Comparison of ENCODE assay signal across 8 mouse cellular contexts in genomic region chr2:5715544-5715943, GRCm38 (mm10). TPM values are rescaled to one million over a fixed set of nuclear protein-coding genes. Genes with fewer than 3 reads are reported as not detected.
DNase-seq lines count a peak whose midpoint lies in the region; ATAC-seq and TF ChIP-seq lines count a peak whose summit lies in the region.

No protein-coding gene starts in this region.

- H3K27ac ChIP-seq in spleen, adult 2 months (ENCODE audit: insufficient read depth, low read length), result 0 out of 2 replicates have a peak overlapping the region, but pooled peaks have one; percentile 73
- H3K27ac ChIP-seq in liver, embryonic 13.5 days, result no peak overlapping the region

- no peak overlapping the region for H3K9ac ChIP-seq in liver, embryonic 13.5 days

- no peaks in the 10 kb centered on the region for H3K36me3 ChIP-seq in spleen, adult 2 months (ENCODE audit: control insufficient read depth, insufficient read depth, low read length)
- no peaks in the 10 kb centered on the region for H3K36me3 ChIP-seq in liver, embryonic 13.5 days

- 46% methylated on average over 2 of the region's 2 CpGs for WGBS in spleen, adult 2 months
- 25% methylated on average over 2 of the region's 2 CpGs for WGBS in liver, embryonic 13.5 days (ENCODE audit: insufficient replicate concordance)

- peak overlapping the region; percentile 84 for H3K4me2 ChIP-seq in liver, embryonic 13.5 days

- peaks cover 4% of the 10 kb centered on the region for H3K4me1 ChIP-seq in spleen, adult 2 months (ENCODE audit: control insufficient read depth, insufficient read depth, insufficient read length)
- H3K4me1 ChIP-seq in liver, embryonic 13.5 days (replicated peaks), result peaks cover 13% of the 10 kb centered on the region

- no peak for ATAC-seq in liver, embryonic 13.5 days (ENCODE audit: low read depth)

- TF ChIP-seq POLR2A in spleen, adult 2 months (IDR thresholded peaks at IDR 0.05; ENCODE audit: low read depth, low read length), result no peak

- no peaks in the 10 kb centered on the region for H3K27me3 ChIP-seq in spleen, adult 2 months (ENCODE audit: control insufficient read depth, insufficient read depth, low read length)
- H3K27me3 ChIP-seq in liver, embryonic 13.5 days, result peaks cover 47% of the 10 kb centered on the region

- no peak for TF ChIP-seq CTCF in spleen, adult 2 months (IDR thresholded peaks at IDR 0.05; ENCODE audit: extremely low read depth, insufficient read depth, insufficient read length, insufficient replicate concordance)

- H3K4me3 ChIP-seq in spleen, adult 2 months (ENCODE audit: extremely low read depth, insufficient read depth, insufficient read length), result no peak overlapping the region
- no peak overlapping the region for H3K4me3 ChIP-seq in liver, embryonic 13.5 days (replicated peaks)

- DNase-seq in cerebellum, adult 9-11 months, result peak; percentile 61
- DNase-seq in cerebellum, postnatal 4 days (ENCODE audit: low spot score in 2 of 2), result no peak
- DNase-seq in spleen, adult 2 months (ENCODE audit: low read depth in 1 of 2, low spot score in 2 of 2), result no peak
- no peak for DNase-seq in spleen, adult 12 weeks (ENCODE audit: low spot score)
- DNase-seq in liver, embryonic 13.5 days, result no peak
- DNase-seq in embryo, embryonic 10 days (ENCODE audit: low spot score), result no peak
- no peak for DNase-seq in adipocyte (ENCODE audit: low spot score)
- no peak for DNase-seq in thymus, postnatal 25 days

- H3K9me3 ChIP-seq in liver, embryonic 13.5 days (replicated peaks), result peaks cover 7% of the 10 kb centered on the region

RNA-seq across cellular contexts. Expression of gene Camk1d, which starts 1.2 kb away (rescaled TPM):
- polyA plus RNA-seq in spleen, adult 2 months (2012; rRNA removed), result 5.7 and 5.8 TPM in 2 replicates
- 0.82 and 0.90 TPM in 2 replicates for polyA plus RNA-seq in liver, embryonic 13.5 days (2015; fragmentation: Nextera tagmentation; extraction: Ambion mirVana)
